Mouse (Mus musculus): ENCODE measurements around the gene Sccpdh.
"Not testable (repeated sequence)": the region's sequence is repeated elsewhere in the genome, so short reads cannot be mapped to it uniquely, and the experiment has no call there.

Sccpdh gene

GRCm38 (mm10) chr1:179667450-179667849, 560 bp upstream of the Sccpdh start:
- DNase-seq (ENCODE audit: low spot score in 2 of 2) = no peak

- DNase-seq (ENCODE audit: low spot score in 2 of 2) = no peak
Measured at GRCm38 (mm10) chr1:179668836-179669537, 977 bp downstream of the Sccpdh start.

DNA sequence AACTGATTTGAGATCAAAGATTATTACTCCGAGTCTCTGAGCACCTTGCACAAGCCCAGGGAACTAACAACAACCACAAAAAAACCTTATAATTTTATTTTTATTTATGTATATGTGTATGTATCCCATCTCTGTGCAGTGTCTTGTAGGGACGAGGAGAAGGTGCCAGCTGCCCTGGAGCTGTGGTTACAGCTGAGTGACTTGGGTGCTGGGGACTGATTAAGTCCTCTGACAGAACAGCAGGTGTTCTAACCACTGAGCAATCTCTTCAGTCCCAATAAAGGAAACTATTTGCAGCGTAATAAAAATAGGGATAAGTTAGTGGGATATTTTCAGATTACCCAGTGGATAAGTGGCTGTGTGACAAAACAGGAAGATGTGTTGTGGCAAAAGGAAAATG, 6.3 kb downstream of the Sccpdh start:
- DNase-seq (ENCODE audit: low spot score in 2 of 2) = no peak

DNA sequence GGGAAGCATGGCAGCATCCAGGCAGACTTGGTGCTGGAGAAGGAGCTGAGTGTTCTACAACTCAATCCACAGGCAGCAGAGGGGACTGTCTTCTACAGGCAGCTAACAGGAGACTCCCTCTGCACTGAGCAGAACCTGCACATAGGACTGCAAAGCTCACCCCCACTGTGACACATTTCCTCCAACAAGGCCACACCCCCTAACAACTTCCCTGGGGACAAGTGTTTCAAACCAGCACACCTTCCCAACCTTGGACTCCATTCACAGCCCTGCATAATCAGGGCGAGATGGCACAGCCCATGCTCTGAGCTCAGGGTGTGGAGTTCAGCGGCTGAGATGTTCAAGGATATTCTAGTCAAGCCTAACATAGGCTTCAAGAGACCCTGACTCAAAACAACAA, 9.0 kb downstream of the Sccpdh start:
- DNase-seq (ENCODE audit: low spot score in 2 of 2) = no peak

GRCm38 (mm10) chr1:179679326-179679725, 11.3 kb downstream of the Sccpdh start:
- DNase-seq (ENCODE audit: low spot score in 2 of 2) = no peak

DNA sequence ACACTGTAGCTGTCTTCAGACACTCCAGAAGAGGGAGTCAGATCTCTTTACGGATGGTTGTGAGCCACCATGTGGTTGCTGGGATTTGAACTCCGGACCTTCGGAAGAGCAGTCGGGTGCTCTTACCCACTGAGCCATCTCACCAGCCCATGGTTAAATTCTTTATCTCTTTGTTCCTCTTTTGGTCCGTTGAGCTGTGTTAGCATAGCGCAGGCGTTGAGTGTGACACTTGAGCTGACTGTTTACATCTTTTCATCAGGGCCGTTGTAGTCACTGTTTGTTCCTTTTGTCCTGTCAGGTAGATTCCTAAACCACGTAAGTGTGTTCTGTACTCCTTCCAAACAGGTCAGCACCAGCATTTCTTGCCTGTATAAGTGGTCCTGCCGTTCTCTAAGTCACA, 14.7 kb downstream of the Sccpdh start:
- DNase-seq (ENCODE audit: low spot score in 2 of 2) = not testable (repeated sequence)

DNA sequence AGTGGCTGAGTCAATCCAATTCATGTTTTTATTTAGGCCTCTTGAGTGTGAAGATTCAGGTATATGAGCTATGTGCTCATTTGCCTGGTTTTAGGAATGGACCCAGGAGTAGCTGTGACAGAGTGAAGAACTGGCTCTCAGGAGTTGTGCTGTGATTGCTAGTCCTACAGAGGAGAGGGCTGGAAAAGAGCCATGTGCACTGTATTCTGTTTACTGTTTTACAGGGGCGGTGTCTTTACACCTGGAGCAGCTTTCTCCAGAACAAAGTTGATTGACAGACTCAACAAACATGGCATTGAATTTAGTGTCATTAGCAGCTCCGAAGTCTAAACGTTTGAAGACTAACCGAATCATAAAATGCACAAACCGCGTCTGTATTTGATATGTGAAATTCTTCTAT, 18.3 kb downstream of the Sccpdh start:
- no peak for DNase-seq (ENCODE audit: low spot score in 2 of 2)

DNA sequence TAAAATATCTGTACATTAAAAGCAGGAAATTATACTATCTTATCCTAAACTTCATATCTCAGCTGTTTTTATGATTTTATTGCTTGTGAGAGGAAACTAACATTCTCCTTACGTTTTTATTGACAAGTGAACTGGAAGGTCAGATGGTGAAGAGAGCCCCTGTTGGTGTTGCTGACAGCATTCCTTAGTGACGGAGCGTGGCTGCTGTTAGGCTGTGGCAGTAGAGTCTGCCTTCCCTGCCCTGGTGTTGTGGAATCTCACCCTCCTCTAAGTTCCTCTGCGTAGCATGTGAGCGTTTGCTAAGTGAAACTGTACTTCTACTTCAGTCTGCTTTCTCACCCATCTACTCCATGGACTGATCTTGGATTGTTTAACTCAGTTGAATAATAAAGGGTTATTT, 18.8 kb downstream of the Sccpdh start:
- DNase-seq (ENCODE audit: low spot score in 2 of 2) = no peak

- no peak for DNase-seq (ENCODE audit: low spot score in 2 of 2)
Measured at GRCm38 (mm10) chr1:179687305-179687704, 19.3 kb downstream of the Sccpdh start.

DNA sequence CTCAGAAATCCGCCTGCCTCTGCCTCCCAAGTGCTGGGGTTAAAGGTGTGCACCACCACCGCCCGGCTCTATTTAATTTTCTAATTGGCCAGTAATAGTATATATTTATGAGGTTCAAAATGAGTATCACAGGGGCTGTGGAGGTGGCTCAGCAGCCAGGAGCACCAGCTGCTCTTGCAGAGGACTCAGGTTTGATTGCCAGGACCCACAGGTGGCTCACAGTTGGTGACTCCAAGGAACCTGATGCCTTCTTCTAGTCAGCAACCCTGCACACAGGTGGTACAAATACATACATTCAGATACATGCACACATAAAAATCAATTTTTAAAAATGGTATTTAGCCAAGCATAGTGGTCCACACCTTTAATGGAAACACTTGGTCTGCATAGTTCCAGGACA, 20.0 kb downstream of the Sccpdh start:
- DNase-seq (ENCODE audit: low spot score in 2 of 2) = no peak

DNA sequence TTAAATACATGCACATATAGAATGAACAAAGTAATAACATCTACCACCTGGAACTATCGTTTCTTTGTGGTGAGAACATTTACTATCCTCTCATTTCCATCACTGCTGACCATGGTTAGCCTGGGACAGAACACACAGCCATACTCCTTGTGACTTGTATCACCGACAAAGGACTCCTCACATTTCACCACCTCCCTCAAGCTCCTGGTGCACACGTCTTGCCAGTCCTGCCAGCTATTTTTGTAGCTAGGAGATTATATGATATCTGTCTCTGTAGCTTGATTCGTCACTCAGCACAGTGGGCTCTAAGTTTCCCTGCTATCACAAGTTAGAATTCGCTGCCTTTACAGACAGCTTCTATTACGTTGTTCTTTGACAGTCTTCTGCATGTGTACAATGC, 20.4 kb downstream of the Sccpdh start:
- DNase-seq (ENCODE audit: low spot score in 2 of 2) = no peak

DNA sequence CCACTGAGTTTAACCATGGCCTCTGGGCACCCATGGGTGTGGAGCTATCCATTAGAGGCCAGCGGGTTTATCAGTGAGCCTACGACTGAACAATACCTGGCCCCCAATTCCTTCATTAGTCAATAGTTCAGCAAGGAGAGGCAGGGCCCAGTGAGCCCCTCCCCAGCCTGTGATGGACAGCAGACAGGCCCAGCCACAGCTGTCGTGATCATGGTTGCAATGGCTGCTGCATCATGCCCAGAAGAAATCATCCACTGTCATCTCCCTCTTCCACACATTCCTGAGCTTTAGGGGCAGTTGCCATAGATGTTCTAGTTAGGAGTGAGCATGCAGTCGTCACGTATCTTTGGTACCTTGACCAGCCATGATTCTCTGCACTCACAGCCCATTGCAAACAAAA, 20.9 kb downstream of the Sccpdh start:
- no peak for DNase-seq (ENCODE audit: low spot score in 2 of 2)

DNA sequence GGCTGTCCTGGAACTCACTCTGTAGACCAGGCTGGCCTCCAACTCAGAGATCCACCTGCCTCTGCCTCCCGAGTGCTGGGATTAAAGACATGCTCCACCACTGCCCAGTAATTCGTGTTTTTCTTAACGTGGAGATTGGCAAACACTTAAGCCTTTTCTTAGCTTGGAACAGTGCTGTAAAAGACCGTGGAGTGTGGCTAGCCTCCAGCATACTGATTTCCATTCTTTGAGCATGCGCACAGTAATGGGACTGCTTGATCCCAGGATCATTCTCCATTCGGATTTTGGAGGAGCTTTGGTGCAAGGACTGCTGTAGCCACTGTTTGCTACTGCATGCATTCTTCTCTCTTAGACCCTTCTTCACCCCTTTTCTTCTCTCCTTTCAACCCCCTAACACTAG, 21.5 kb downstream of the Sccpdh start:
- no peak for DNase-seq (ENCODE audit: low spot score in 2 of 2)

GRCm38 (mm10) chr1:179704150-179704549, 36.1 kb downstream of the Sccpdh start:
- no peak for DNase-seq (ENCODE audit: low spot score in 2 of 2)

DNA sequence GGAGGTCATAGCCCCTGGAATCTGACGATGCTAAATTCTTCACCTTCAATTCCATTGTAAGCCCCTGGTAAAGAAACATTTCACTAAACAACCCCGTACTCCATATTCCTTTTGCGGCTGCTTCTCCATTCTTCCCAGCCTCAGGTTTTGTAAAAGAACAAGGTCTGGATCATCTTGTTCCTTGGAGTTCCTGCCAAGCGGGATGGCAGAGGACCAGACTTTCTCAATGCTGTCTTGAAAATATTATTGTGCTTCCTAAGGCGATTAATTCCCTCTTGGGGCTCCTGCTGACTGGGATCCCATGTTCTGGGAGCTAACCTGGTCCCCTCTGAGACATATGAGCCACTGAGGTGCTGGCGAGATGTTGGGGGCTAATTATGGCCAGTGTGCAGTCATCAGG, 37.1 kb downstream of the Sccpdh start:
- DNase-seq (ENCODE audit: low spot score in 2 of 2) = peak; percentile 23 to 30

DNA sequence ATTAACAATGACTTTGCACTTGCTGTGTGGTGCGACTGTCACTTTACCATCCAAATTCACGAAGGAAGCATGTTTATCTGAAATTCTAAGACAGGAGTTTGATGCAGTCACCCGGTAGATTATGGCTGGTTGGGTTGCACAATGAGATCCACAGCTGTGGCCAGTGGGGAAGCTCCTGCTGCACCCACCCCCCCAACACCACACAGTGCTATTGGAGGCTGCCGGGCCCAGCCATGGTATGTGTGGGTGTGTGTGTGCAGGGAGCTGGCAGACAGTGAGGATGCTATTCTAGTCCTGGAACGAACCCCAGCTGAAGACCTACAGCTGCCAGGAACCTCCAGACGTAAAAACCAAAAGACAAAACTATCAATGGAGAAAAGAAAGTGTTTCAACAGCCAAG, 41.4 kb downstream of the Sccpdh start:
- DNase-seq (ENCODE audit: low spot score in 2 of 2) = peak; percentile 49 to 54

GRCm38 (mm10) chr1:179710739-179711138, 42.7 kb downstream of the Sccpdh start:
- DNase-seq (ENCODE audit: low spot score in 2 of 2) = no peak

DNA sequence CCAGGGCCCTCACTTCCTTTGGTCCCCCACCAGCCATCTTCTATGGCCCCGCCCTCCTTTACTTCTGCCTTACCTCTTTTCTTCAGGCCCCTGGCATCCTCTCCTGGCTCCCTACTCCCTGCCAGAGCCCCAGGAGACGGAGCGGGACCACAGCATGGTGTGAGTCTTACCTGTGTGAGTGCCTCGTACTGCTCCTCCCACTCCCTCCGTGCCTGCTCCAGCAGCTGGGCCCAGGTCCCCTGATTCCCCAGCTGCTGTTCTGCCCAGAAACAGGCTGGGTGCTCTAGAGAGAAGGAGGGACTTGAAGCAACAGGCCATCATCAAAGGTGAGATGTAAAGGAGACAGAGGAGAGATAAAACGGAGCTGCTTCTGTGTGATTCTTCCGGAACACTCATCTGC, 44.6 kb downstream of the Sccpdh start:
- no peak for DNase-seq (ENCODE audit: low spot score in 2 of 2)

GRCm38 (mm10) chr1:179713367-179713766, 45.4 kb downstream of the Sccpdh start:
- DNase-seq (ENCODE audit: low spot score in 2 of 2) = no peak

GRCm38 (mm10) chr1:179715289-179715688, 47.3 kb downstream of the Sccpdh start:
- DNase-seq (ENCODE audit: low spot score in 2 of 2) = not testable (repeated sequence)

GRCm38 (mm10) chr1:179715786-179716185, 47.8 kb downstream of the Sccpdh start:
- DNase-seq (ENCODE audit: low spot score in 2 of 2) = no peak

DNA sequence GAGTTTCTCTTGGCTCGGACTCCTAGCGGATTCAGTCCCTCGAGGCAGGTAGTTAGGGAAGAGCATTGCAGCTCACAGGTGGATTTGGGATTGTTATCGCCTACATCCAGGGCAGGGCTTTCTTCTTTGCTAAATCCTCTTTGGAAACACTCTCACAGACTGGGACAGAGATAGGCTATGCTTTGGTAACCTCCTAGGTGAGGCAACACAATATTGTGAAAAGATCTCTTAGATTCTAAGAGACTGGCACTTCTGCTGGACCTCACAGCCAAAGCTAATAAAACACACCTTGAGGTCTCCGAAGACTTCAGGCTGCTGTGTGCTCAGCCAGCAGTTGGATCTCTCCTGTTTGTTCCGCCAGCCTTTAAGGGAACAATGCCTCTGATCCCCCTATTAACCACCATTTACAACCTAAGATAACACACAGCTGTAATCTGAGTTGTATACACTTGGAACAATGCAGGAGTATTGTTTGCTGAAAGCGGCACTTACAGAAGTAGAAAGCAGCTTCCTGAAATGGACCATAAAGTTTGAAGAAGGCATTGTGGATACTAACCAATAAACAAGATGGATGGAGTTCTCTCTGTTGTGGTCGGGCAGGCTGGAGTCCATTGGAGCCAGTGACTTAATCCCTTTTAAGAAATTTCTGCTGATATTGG, 54.9 kb downstream of the Sccpdh start:
- no peak for DNase-seq (ENCODE audit: low spot score in 2 of 2)

DNA sequence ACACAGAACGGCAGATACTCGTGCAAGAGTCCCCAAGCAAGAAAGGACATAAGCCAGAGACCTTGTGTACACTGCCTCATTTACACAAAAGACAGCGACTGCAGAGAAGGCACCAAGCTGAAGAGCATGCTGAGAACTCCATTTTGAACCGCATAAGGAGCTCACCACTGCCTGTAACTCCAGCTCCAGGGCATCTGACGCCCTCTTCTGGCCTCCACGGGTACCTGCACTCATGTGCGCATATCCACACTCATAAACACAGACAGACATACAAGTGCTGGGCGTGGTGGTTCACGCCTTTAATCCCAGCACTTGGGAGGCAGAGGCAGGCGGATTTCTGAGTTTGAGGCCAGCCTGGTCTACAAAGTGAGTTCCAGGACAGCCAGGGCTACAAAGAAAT, 60.7 kb downstream of the Sccpdh start:
- no peak for DNase-seq (ENCODE audit: low spot score in 2 of 2)

GRCm38 (mm10) chr1:179731391-179731790, 63.4 kb downstream of the Sccpdh start:
- DNase-seq (ENCODE audit: low spot score in 2 of 2) = no peak
